Mouse (Mus musculus) stomach, embryonic 14.5 days (tissue): ENCODE measurements around the gene Pold1. TPM values are rescaled to one million over a fixed set of nuclear protein-coding genes. Genes with fewer than 3 reads are reported as not detected.

Experiments
- ATAC-seq: fragments of 200-750 bp; cut with Nextera tagmentation; 2 replicates; pipeline ENCODE4 v1.8.0; 2017; ENCODE audit warnings: low read depth, moderate TSS enrichment; ENCODE audit not compliant: insufficient number of reproducible peaks, insufficient read depth, low FRiP score
- H3K27ac ChIP-seq: fragments of 300-500 bp; sonication (generic); 2 replicates; pipeline ENCODE4 v1.5.1; 2014; ENCODE audit warnings: mild to moderate bottlenecking, low read length, moderate library complexity, mixed read lengths
- H3K27me3 ChIP-seq: fragments of 300-500 bp; sonication (generic); 2 replicates; pipeline ENCODE4 v1.6.1; 2014; ENCODE audit warnings: low read length, control low read depth, mixed read lengths; ENCODE audit not compliant: control insufficient read depth, insufficient read depth
- H3K36me3 ChIP-seq: fragments of 300-500 bp; sonication (generic); 2 replicates; pipeline ENCODE4 v1.6.1; 2014; ENCODE audit warnings: mild to moderate bottlenecking, control low read depth, low read length, moderate library complexity, mixed read lengths; ENCODE audit not compliant: control insufficient read depth, insufficient read depth
- H3K4me1 ChIP-seq: fragments of 300-500 bp; sonication (generic); 2 replicates; pipeline ENCODE4 v1.6.1; 2014; ENCODE audit warnings: low read length, control low read depth, mixed read lengths; ENCODE audit not compliant: control insufficient read depth, insufficient read depth
- H3K4me2 ChIP-seq: fragments of 300-500 bp; sonication (generic); replicated peaks from 2 replicates; pipeline ENCODE4 v1.6.1; 2014; ENCODE audit warnings: low read depth, low read length, control low read depth
- H3K4me3 ChIP-seq: fragments of 300-500 bp; sonication (generic); 2 replicates; pipeline ENCODE4 v1.5.1; 2014; ENCODE audit warnings: low read depth, low read length, control low read depth
- H3K9ac ChIP-seq: fragments of 300-500 bp; sonication (generic); replicated peaks from 2 replicates; pipeline ENCODE4 v1.6.1; 2014; ENCODE audit warnings: low read depth, mild to moderate bottlenecking, control low read depth, low read length, moderate library complexity, mixed read lengths
- H3K9me3 ChIP-seq: fragments of 300-500 bp; sonication (generic); 2 replicates; pipeline ENCODE4 v1.6.1; 2016; ENCODE audit warnings: low read depth, low read length, control low read depth; ENCODE audit not compliant: control insufficient read depth
- WGBS: fragments of 180-500 bp; shearing (Covaris S2); extraction: QIAGEN DNeasy Blood & Tissue Kit; methylation state at CpG from one replicate; pipeline ENCODE4 v1.1.7; 2014; 5-methylcytosine and 5-hydroxymethylcytosine counted together
- polyA plus RNA-seq: library from polyadenylated mRNA; unstranded; fragments of >200 nt; fragmentation: Nextera tagmentation; extraction: Ambion mirVana; gene quantifications from 2 replicates; pipeline ENCODE4 v1.2.1, GENCODE M21; 2014

Gene Pold1
- 54.3 and 56.6 TPM in 2 replicates for polyA plus RNA-seq

DNA sequence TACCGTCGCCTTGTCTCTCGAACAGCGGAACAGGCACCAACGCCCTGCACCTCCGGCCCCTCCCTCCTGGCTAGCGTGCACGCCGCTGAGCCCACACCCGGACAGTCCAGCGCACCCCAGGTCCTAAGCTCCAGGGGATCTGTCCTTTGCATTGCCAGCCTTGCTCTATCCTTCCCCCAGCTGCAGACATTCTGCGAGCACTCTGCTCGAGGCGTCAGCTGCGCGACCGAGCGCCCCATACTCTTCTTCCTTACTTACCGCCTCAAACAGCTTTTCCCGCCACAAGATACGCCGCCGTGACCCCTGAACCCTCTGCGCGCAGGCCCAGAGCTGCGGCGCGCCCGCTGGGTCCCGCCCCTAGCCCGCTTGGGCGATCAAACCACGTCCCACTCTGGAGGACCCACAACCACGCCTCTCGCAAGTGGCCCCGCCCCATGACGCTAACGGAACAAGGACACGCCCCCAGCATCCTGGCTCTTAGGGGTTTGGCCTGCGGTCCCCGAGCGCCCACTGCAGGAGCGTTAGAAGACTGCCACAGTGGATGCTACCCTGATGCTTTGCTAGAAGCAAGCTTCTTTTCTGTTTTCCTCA is at the start of gene Pold1:
Gene Pold1, minus strand, starts transcription at position 353 of the 591 bp plus-strand sequence.
- Histone ChIP-seq H3K4me1 (peaks cover 16% of the 10 kb centered on the region), H3K4me3 (peak within 1 kb of the TSS; percentile 64), H3K4me2 (peak within 1 kb of the TSS; percentile 87), H3K27me3 (no peaks in the 10 kb centered on the region), H3K9ac (peak within 1 kb of the TSS; percentile 63), H3K9me3 (peaks cover 3% of the 10 kb centered on the region; the same call in 1 of the 2 replicates), H3K27ac (peak within 1 kb of the TSS; percentile 77), H3K36me3 (peaks cover 27% of the 10 kb centered on the region)
- WGBS = 0% methylated on average over 43 of the region's 43 CpGs
- peak; percentile 95 for ATAC-seq

DNA sequence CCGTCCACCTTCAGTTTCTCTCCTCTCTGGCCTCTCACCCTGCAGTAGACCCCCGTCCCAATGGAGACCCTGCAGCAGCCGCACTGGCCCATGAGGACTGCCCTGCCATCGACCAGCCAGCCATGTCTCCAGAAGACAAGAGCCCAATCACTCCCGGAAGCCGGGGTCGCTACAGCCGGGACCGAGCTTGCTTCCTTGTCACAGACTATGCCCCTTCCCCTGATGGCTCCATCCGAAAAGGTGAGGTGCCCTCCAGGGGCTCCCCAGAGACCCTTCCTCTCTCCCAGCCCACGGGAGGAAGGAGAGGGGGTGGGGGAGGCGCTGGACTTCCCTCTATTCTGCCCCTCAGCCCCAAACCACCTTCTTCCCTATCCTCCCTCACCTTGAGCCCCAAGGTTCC is 49.7 kb upstream of the Pold1 start:
- no peak overlapping the region for H3K27ac ChIP-seq
- 86% methylated on average over 12 of the region's 12 CpGs for WGBS
- peaks cover 20% of the 10 kb centered on the region; the same call in 1 of the 2 replicates for H3K27me3 ChIP-seq
- H3K4me3 ChIP-seq = no peak overlapping the region
- no peak overlapping the region for H3K4me2 ChIP-seq
- H3K4me1 ChIP-seq = peaks cover 3% of the 10 kb centered on the region; the same call in 1 of the 2 replicates
- no peaks in the 10 kb centered on the region for H3K36me3 ChIP-seq
- H3K9me3 ChIP-seq = no peaks in the 10 kb centered on the region
- ATAC-seq = no peak
- H3K9ac ChIP-seq = no peak overlapping the region

- Histone ChIP-seq H3K9ac (no peak overlapping the region), H3K9me3 (no peaks in the 10 kb centered on the region), H3K27me3 (peaks cover 22% of the 10 kb centered on the region), H3K36me3 (no peaks in the 10 kb centered on the region), H3K4me2 (no peak overlapping the region), H3K27ac (no peak overlapping the region), H3K4me3 (no peak overlapping the region), H3K4me1 (peaks cover 3% of the 10 kb centered on the region; the same call in 1 of the 2 replicates)
- 89% methylated on average over 4 of the region's 4 CpGs for WGBS
- ATAC-seq = no peak
These were observed 49.0 kb upstream of the Pold1 start for GRCm38 (mm10) chr7:44597666-44598065.

DNA sequence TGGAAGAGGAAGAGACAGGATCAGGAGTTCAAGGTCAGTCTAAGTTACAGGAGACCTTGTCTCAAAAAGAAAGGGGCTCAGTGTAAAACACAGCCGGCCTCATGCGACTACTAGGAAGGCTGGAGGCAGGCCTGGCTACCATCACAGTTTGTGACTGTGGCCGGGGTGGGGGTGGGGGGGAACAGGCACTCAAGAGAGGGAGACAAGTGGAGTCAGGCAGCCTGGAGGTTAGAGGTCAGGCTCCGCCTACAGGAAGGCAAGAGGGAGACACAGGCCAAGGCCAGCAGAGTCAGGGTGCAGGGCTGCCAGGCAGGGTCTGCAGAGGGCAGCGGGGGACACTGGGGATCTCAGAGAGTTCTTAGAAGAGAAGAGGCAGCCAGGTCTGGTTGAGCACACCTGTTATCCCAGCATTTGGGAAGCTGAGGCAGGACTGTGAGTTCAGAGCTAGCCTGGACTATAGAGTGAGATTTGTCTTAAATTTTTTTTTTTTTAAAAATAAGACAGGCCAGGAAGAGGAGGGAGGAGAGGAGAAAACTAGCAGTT is 48.4 kb upstream of the Pold1 start:
- Histone ChIP-seq H3K9me3 (no peaks in the 10 kb centered on the region), H3K4me3 (no peak overlapping the region), H3K9ac (no peak overlapping the region), H3K4me2 (no peak overlapping the region), H3K4me1 (peaks cover 3% of the 10 kb centered on the region; the same call in 1 of the 2 replicates), H3K27me3 (peaks cover 25% of the 10 kb centered on the region), H3K36me3 (no peaks in the 10 kb centered on the region), H3K27ac (no peak overlapping the region)
- WGBS = 42% methylated on average over 5 of the region's 5 CpGs
- ATAC-seq = no peak

GRCm38 (mm10) chr7:44596051-44596450 is 47.4 kb upstream of the Pold1 start:
- H3K27ac ChIP-seq = no peak overlapping the region
- 92% methylated on average over 6 of the region's 6 CpGs for WGBS
- no peak overlapping the region for H3K4me2 ChIP-seq
- ATAC-seq = no peak
- H3K9ac ChIP-seq = no peak overlapping the region
- peaks cover 11% of the 10 kb centered on the region for H3K4me1 ChIP-seq
- no peaks in the 10 kb centered on the region for H3K36me3 ChIP-seq
- no peaks in the 10 kb centered on the region for H3K9me3 ChIP-seq
- H3K4me3 ChIP-seq = no peak overlapping the region
- peaks cover 25% of the 10 kb centered on the region for H3K27me3 ChIP-seq

- Histone ChIP-seq H3K27ac (no peak overlapping the region), H3K36me3 (no peaks in the 10 kb centered on the region), H3K27me3 (peaks cover 27% of the 10 kb centered on the region), H3K9me3 (no peaks in the 10 kb centered on the region), H3K4me3 (no peak overlapping the region), H3K4me1 (peaks cover 12% of the 10 kb centered on the region), H3K4me2 (no peak overlapping the region), H3K9ac (no peak overlapping the region)
- ATAC-seq = no peak
- WGBS = 94% methylated on average over 20 of the region's 20 CpGs
These were observed 46.5 kb upstream of the Pold1 start for GRCm38 (mm10) chr7:44595131-44595561.

DNA sequence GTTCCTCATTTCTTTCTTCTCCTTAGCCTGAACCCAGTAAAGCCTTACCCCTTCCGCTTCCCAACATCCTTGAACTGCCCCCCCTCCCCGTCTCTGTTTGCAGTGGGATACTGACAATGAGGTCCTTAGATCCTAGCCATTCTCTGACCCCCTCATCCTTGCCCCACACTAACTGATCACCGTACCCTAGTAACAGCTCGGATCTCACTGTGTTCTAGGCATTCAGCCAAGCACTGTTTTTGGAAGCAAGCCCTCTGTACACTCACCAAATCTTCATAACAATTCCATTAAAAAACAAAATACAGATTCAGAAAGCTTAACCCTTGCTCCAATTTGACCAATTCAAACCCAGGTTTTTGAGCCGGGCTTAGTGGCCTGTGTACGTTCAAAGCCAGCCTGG is 45.6 kb upstream of the Pold1 start:
- WGBS = 56% methylated on average over 6 of the region's 6 CpGs
- H3K27ac ChIP-seq = no peak overlapping the region
- H3K4me1 ChIP-seq = peaks cover 12% of the 10 kb centered on the region
- peaks cover 27% of the 10 kb centered on the region for H3K27me3 ChIP-seq
- no peaks in the 10 kb centered on the region for H3K36me3 ChIP-seq
- H3K9me3 ChIP-seq = no peaks in the 10 kb centered on the region
- no peak overlapping the region for H3K9ac ChIP-seq
- H3K4me3 ChIP-seq = no peak overlapping the region
- H3K4me2 ChIP-seq = no peak overlapping the region
- ATAC-seq = no peak

GRCm38 (mm10) chr7:44593775-44594174 is 45.1 kb upstream of the Pold1 start:
- H3K36me3 ChIP-seq = no peaks in the 10 kb centered on the region
- H3K9ac ChIP-seq = no peak overlapping the region
- no peak overlapping the region for H3K4me3 ChIP-seq
- peaks cover 13% of the 10 kb centered on the region for H3K4me1 ChIP-seq
- H3K9me3 ChIP-seq = no peaks in the 10 kb centered on the region
- under 1% methylated on average over 22 of the region's 22 CpGs for WGBS
- H3K27me3 ChIP-seq = peaks cover 27% of the 10 kb centered on the region
- peak; percentile 24; the same call in 1 of the 2 replicates for ATAC-seq
- H3K4me2 ChIP-seq = no peak overlapping the region; the same call in 1 of the 2 replicates
- H3K27ac ChIP-seq = no peak overlapping the region
